Mouse (Mus musculus): ENCODE data around the gene Rsph14.

- TF ChIP-seq CTCF (IDR thresholded peaks at IDR 0.05) (peak; percentile 48), EP300 (IDR thresholded peaks at IDR 0.05) (no peak)
These were observed 93.1 kb downstream of the Rsph14 start for GRCm38 (mm10) chr10:74939300-74939699.

Data from lung, postnatal 0 days (tissue).